Mouse (Mus musculus) forelimb bud, embryonic 11.5 days (tissue): ENCODE results near the gene Pcbp4.

Experiments
- DNase-seq: peaks from one replicate; pipeline ENCODE4 v3.0.0-alpha.2; 2012; ENCODE audit warnings: low read depth, low spot score

Pcbp4 gene

DNA sequence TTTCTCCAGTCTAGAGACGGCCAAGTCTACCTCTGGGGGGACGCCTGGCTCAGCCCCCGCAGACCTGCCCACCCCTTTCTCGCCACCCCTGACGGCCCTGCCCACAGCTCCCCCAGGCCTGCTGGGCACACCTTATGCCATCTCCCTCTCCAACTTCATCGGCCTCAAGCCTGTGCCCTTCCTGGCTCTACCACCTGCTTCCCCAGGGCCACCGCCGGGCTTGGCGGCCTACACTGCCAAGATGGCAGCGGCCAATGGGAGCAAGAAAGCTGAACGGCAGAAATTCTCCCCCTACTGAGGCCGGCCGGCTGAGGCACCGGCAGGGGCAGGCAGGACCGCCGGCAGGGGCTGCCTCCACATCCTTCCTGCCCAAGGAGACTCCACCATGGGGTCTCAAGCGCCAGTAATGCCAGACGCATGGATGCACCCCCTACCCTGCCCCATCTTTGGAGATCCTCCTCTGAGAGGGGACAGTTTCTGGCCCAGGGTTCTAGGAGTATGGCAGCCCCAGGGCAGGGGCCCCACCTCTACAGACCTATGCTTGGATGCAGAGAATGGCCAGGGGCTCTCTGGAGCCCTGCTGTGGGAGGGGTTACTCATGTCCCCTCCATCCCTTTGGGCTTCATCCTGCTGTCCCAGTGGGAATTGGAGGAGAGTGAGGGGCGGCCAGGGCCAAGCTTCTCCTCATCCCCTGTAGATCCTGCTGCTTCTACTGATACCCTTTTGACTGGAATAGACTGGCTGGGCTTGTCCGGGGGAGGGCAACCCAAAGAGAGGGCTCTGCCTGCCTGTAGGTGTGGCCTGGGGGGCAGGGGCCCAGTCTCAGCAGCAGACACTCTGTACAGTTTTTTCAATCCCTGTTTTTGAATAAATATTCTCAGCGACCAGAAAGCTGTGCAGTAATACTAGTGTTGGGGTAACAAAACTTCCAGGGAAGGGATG is 10.3 kb downstream of the Pcbp4 start:
- DNase-seq = no peak

DNA sequence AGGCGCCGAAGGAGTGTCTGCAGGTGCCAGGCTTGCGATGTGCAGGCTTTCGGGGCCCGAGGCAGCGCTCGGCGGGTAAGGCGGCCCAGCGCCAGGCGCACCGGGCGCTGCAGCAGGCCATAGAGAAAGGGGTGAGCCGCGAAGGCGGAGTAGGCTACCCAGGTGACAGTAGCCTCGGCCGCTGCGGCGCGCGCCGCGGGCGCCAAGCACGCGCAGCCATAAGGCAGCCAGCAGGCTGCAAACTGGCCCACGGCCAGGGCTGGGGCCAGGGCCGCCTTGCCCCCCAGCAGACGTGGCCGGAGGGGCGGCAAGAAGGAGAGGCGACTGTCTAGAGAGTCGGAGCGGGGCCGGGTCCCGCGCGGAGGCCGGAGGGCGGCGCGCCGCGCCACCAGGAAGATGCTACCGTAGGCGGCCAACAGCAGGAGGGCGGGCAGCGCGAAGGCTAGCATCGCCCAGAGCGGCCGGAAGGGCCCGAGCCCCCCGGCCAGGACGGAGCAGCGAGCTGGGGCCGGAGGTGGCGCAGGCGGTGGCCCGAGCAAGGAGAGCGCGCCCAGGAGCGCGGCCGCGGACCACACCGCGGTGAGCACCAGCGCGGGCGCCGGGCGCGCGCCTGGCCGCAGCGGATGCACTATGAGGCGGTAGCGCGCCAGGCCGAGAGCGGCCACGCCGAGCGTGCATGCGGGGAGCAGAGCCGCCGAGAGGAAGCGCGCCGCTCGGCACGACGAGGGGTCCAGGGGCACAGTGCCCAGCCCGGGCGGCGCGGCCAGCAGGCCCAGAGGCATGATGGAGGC is 11.9 kb downstream of the Pcbp4 start:
- peak; percentile 69 for DNase-seq

DNA sequence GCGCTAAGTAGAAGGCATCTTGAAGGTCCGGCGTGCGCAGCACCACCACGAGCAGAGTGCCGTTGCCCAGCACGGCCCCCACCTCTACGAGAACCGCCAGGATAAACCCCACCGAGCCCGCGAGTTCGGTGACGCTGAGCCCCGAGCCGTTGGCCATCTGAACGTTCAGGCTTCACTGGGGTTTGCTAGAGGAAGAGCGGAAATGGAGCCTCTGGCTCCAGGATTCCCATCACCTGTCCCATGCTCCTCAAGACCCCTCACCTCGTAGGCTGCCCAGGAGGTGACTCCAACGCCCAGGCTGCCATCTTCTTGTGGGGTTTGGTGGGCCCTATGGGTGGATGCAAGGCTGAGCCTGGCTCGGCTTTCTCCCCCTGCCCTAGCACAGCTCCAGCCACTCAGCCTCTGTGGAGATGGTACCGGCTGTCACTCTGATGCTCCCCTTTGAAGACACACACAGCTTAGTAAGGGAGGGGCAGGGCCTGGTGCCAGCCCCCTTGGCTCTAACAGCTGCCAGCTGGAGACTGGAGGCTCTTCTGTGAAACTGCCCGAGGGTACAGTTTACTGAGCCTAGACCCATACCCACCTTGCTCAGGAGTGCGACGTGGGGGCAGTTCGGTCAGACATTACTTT is 12.6 kb downstream of the Pcbp4 start, which contains the start of gene Gpr62:
TSS of gene Gpr62 (minus strand) at position 368 of the 630 bp plus-strand sequence.
- no peak for DNase-seq

DNA sequence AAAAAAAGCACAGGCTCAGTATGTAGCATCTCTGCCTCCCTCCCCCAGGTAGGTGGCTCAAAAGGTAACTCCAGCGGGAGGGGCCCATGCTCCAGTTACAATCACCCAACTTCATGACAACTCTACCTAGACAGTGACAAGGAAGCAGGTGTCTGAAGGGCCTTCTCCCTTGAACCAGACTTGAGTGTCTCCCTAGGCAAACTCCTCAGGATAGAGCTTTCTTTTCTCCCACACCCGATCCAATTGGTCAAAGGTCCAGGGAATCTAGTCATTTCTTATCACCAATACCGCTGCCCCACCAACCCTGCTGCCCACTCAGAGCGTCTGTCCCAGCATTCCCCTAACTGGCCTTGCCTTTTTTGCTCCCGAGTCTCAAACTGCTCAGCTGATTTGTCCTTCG is 13.6 kb downstream of the Pcbp4 start:
- DNase-seq = no peak

DNA sequence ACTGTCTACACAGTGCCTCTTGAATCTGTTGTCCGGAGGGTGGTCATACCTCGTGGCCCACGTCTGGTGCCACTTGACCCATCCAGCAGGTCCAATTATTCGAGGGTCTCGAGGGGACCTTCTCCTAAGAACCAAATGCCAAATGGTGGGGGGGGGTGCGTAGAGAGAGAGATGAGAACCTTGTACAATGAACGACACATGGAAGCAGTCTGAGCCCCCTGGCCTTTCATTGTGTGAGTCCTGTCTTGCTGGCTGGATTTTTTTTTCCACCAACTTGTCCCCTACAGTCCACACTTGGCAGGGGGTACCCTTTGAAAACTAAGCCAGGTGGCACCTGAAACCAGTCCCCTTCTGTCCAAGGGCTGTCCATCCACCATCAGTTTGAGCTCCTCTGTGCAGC is 14.7 kb downstream of the Pcbp4 start:
- no peak for DNase-seq

DNA sequence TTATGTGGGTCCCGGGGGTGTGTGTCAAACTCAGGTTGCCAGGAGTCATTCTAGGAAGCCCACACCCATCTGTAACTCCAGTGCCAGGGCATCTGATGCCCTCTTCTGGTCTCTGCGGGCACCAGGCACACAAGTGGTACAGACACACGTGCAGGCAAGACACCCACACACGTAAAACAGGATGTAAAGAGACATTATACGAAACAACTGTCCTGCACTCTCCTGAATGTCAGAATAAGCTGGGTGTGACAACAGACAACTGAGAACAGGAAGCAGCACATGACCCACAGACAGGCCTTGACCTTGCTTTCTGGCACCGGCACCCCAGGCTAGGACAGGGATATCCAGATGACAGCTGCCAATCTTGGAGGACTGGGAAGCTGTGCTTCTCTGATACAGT is 16.2 kb downstream of the Pcbp4 start:
- DNase-seq = no peak

DNA sequence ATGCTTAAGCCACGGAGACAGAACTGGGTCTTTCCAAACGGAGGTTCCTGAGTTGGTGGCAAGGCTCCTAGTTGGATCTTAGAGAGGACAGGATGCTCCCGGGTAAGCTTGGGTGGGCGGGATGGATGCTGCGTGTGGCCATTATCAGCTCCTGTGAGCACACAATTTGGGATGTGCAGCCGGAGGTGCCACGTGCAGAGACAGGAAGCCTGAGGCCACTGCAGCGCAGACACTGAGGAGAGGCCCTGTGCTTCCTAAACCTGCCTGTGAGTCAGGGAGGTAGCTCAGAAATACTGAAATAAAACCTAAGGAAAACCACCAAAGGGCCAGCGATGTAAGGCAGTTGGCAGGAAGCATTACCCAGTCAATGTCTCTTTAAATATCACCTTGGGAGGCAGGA is 16.7 kb downstream of the Pcbp4 start:
- no peak for DNase-seq

DNA sequence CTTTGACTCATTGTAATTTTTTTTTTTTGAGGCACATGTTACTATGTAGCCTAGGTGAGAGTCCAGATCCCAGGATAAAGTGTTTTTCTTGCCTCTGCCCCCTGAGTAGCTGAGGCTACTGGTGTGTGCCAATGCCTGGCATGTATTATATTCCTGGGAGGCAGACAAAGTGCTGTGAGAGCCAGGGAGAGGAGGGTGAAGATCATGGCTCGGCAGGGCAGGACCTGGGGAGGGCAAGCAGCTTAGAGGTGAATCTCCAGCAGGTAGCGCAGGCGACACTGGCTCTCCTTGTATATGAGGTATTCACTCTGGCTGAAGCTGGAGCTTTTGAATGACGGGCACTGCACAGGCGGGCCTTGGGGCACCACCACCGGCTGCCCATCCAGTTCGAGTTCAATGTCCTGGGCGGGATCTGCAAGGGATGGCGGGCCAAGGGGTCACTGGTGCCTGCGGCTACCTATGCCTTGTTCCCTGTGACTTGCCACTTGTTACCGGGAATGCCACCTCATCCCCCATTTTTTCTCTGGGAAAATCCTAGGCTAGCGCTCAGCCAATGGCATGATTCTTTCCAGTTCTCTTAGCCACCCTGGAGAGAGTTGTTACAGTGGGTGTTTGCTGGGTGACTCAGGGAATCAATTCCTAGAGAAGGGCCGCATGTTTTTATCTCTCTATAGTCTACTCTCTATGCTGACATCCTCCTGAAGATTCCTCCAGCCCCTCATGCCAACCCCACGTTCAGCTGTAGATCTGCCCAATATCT is 18.1 kb downstream of the Pcbp4 start:
- no peak for DNase-seq

DNA sequence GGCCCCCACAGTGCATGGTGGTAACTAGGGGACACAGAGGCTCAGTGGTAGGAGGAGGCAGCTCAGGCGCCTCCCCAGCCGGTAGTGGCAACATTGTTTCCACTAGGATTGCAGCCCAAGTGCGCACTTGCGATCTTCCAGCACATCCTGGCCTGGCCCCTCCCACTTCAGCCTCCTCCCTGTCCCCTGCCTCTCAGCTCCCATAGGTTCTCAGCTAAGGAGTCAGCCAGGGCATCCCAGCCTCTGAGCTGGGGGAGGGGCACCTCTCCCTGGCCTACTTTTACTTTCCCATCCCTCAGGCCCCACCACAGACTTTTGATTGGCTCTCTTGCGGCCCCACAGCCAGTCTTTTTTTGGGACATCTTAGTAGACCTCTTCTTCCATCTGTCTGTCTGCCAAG is 18.8 kb downstream of the Pcbp4 start:
- DNase-seq = no peak

DNA sequence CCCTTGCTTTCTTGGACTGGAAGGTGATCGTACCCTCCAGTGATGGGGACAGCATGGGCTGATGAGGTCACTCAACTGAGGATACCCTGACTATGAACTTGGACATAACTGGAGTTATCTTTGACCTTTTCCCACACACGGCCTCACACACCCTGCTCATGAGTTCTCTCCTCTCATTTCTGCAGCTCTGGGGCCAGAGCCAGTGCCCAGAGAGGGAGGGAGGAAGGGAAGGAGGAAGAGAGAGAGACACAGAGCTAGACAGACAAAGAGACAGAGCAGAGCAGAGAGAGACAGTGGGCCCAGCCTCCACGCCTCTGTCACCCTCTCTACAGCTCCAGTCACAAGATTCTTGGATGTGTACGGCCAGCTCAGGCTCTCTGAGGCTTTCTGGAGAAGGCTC is 19.2 kb downstream of the Pcbp4 start:
- DNase-seq = no peak

DNA sequence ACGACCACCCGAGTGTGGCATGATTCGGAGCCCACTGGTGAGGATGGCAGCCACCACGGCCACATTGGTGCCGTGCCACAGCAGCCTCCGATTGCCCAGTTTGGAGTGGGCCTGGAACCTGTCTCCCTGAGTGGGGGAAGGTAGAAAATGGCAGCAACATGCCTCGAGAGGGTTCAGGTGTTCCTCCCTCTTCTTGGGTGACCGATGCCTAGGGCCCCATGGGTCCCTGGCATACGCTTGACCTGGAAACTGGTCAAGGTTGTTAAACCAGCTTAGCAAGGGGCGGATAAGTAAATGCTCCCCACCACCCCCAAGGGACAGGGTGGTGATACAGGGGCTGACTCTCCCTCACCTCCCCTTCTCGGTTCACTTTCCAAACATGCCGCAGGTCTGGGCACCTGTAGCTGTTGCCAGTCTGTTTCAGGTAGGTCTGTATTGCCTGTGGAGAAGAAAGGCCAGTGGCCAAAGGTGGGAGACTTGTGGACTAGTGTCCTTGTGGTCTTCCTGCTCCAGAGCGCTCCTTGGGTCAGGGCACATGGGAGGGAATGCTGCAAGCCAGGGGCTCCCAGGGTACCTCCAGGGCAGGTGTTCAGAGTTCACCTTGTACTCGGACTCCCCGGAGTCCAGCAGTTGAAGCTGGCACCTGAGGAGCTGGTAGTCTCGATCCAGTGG is 20.1 kb downstream of the Pcbp4 start:
- no peak for DNase-seq

DNA sequence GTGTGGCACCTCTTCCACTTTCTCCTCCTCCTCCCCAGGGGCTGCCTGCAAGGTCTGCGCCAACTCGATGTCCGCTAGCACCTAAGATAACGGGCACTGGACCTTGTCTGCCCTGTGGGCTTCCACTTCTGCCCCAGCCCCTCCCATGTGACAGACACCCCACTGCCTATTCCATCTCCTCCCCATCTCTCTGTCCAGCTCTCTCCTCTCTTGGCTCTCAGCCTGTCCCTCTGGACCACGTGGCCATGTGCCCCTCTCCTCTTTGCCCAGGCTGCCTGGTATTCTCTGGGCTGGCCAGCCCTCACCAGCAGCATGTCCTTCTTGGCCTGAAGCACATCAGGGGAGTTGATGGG is 20.6 kb downstream of the Pcbp4 start:
- DNase-seq = no peak

DNA sequence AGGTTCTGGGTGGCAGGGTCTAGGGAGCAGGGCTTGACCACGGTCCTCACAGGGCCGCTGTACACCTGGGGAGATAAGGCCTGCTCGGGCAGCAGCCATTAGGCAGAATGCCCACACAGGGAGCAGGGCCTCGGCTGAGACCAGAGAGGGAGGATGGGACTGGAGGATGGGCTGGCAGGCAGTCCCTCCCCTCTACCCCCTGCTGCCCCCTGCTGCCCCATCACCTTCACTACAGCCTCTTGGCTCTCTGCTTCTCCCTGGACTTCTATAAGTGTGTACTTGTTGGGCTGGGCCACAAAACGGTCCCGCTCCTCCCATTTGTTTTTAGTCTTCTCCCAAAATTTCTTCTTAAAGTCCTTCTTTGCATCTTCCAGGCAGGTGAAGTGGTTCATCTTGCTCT is 21.4 kb downstream of the Pcbp4 start:
- DNase-seq = peak; percentile 78

DNA sequence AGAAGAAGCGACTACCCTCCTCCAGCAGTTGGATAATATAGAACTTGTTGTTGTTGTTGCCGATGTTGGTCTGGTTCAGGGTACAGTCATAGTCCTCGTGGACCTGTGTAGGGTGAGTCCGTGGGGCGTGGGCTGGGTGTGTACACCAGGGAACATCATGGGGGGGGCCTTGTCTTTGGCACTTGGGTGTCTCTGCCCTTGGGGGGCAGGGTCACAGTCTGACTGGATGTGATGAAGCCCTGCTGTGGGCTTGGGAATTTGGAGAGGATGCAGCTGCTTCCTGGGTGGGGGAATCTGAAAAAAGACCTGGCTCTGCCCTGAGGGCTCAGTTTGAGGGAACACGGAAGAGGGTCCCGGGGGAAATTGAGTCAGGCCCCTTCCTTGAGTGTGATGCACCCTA is 22.0 kb downstream of the Pcbp4 start:
- no peak for DNase-seq

DNA sequence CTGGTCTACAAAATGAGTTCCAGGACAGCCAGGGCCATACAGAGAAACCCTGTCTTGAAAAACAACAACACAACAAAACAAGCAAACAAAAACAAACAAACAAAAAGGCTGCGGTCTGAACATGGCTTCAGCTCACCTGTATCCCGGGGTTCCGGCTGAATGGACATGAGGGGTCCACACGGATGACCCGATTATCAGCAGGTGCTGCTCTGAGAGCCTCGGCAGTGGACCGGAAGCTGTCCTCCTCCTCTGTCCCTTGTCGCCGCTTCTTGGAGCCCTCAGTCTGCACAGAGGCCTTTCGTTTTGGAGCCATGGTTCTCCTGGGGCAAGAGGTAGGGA is 22.5 kb downstream of the Pcbp4 start, which contains the start of gene Rrp9:
TSS of gene Rrp9 (plus strand) at position 301 of the 339 bp plus-strand sequence.
- DNase-seq = no peak

DNA sequence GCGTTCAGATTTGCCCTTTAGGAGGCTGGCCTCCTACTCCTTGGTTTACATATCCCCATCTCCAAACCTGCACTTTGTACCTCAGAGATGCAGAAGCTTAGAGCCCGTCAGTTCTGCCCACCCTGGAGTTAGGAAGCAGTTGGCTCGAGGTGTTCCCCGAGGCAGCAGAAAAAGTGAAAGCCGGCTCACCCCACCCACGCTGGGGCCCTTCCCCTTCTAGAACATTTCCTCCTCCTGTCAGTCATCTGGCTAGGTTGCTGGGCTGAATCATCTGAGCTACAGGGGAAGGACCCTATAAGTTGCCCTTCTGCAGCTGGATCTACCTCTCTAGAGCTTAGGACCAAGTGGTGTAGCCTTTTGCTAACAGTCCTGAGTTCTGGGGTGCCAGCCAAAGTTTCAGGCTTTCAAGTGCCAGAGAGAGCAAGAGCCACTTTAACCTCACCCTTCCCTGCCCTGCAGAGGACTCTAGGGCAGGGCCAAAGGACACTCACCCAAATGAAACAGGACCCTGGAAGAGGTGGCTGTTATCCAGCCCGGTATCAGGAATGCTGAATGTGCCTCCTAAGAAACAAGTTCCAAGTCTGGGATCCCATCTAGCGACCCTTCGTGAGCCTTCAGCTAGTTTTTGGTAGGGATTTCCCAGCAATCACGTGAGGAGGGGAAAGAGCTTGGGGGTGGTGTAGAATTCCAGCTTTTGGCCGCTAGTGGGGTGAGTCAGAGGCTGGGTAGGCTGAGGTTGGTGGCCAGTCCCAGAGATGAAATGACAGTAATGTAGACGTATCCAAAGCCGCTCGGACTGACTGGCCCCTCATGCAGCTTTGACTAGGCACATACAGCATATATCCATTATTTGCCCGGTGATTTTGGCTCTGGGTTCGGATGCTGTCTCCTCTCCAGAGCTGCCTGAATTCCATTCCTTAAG is 23.2 kb downstream of the Pcbp4 start:
- no peak for DNase-seq

DNA sequence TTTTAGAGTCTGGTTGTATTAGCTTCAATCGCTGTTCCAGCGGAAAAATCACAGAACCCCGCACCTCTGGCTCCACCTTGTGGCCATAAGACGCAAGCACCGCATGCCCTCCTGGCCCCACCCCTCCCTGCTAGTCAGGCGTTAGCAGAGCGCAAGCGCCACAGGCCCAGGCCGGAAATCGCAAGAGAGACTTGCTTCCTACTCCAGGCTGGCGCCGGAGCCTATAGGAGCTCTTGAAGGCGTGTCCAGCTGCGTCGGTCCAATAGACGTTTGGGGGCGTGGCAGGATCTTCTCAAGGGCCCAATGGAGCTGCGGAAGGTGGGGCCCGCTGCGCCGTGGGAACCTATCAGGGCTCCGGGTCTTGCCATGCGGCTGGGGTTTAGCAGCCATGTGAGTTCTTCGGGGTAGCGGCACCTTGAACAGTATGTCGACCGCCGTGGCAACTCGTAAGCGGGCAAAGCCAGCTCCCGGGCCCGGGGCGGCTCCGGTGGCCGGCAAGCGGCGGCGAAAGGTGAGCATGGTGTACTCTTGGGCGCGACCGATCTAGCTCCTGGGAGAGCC is 23.9 kb downstream of the Pcbp4 start, which contains the start of gene Parp3:
TSS of gene Parp3 (minus strand) at position 26 of the 561 bp plus-strand sequence.
- peak; percentile 99 for DNase-seq

DNA sequence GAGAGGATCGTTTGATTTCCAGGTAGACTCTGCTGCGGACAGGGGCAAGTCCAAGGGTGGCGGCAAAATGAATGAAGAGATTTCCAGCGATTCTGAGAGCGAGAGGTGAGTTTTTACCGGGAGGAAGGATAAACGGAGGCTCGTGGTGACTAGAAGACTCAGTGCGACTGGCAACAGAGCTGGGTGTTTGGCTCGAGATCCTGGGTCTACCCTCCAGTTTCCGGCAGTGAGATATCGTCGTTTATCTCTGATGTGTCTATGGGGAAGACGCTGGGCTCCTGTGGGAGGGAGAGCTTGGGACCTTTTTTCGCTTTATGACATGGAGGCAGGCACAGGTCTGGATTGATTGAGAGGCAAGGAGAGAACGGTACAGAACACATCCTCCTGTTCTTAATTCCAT is 24.6 kb downstream of the Pcbp4 start:
- no peak for DNase-seq

DNA sequence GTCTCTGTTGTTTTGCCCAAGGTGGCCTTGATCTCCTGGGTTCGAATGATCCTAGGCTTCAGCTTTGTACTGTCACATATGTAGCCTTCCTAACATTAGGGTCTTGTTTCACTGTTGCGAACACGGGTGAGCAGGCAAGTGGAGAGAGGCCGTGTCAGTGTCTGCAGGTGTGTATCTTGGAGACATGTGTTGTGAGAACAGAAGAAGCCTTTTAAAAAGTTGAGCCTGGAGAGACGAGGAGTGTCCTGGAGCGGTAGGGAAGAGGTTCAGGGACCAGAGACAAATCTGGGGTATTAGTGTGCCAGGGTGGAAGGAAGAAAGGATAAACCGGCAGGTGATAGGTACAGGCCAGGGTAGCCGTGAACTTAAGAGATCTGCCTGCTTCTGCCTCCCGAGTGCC is 25.0 kb downstream of the Pcbp4 start:
- DNase-seq = no peak

DNA sequence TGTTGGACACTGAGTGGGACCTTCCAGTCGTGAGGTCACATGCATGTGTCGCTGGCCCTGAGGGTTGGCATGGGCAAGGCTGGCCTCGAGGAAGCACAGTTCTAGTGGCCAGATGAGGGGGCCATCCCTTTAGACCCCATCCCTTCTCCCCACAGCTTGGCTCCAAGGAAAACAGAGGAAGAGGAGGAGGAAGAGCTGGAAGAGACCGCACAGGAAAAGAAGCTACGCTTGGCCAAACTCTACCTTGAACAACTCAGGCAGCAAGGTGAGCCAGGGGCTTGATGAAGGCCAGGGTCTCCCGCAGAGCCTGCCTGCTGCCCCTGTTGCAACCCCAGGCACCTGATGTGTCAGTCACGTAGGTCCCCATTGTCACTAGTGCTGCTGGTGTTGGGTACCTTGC is 27.4 kb downstream of the Pcbp4 start:
- no peak for DNase-seq
